Mouse (Mus musculus) liver, postnatal 0 days (tissue): ENCODE data around the gene Gm49387.

Experiments
- CTCF ChIP-seq: sonication (generic); IDR thresholded peaks from 2 replicates; pipeline ENCODE4 v1.5.1; 2016; ENCODE audit warnings: antibody characterized with exemption, low read depth
- EP300 ChIP-seq: IDR thresholded peaks from 2 replicates; pipeline ENCODE4 v1.6.1; 2016; ENCODE audit warnings: antibody characterized with exemption, low read depth, mild to moderate bottlenecking

GRCm38 (mm10) chr14:31645920-31646319, 5.2 kb upstream of the Gm49387 start:
- peak; percentile 64 for TF ChIP-seq EP300
- TF ChIP-seq CTCF, result no peak
